Mouse (Mus musculus) Muller cell, postnatal 12 days (primary cell): ENCODE results near the gene Apbb2.

Source experiments
- DNase-seq: peaks from one replicate; pipeline ENCODE4 v3.0.0-alpha.2; 2015; ENCODE audit errors: inconsistent ontology term

Apbb2 gene

GRCm38 (mm10) chr5:66384114-66384513, 234.5 kb downstream of the Apbb2 start:
- no peak for DNase-seq

DNA sequence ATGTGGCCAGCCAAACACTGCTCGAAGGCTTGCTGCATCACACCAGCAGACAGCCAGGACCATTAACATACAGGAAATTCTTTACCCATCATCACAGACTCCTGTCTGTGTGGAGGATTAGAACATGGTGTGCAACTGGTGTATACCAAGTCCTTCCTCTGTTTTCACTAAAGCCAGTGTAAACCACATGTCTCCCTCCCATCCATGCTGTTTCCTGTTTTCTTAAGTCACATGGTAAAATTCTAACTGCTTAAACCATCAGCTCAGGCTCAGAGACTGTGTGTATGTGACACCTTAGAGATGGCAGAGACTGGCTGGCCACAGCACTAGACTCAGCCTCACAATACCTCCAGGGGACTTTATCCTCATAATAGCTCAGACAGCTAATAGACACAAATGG, 236.5 kb downstream of the Apbb2 start:
- DNase-seq: no peak

DNA sequence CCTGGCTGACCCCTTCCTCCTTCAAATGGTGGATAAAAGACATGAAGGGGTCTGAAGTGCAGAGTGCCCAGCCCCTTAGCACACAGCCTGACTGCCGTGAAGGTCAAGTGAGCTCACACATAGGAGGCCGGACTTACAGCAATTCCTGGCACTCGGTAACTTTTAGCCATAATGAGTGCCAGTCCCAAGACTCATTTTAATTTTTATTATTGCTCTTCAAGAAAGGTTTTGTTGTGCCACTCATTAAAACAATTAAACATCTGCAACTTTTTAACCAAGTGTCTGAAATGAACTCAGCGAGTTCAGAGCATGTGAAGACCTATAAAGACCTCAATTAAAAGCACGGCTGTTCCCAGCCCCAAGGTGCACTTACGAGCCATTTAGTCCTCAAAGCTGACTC, 239.6 kb downstream of the Apbb2 start:
- no peak for DNase-seq

- DNase-seq: peak; percentile 75
These were observed 241.9 kb downstream of the Apbb2 start for GRCm38 (mm10) chr5:66376589-66377270.

- peak; percentile 71 for DNase-seq
These were observed 244.2 kb downstream of the Apbb2 start for GRCm38 (mm10) chr5:66374413-66374812.

DNA sequence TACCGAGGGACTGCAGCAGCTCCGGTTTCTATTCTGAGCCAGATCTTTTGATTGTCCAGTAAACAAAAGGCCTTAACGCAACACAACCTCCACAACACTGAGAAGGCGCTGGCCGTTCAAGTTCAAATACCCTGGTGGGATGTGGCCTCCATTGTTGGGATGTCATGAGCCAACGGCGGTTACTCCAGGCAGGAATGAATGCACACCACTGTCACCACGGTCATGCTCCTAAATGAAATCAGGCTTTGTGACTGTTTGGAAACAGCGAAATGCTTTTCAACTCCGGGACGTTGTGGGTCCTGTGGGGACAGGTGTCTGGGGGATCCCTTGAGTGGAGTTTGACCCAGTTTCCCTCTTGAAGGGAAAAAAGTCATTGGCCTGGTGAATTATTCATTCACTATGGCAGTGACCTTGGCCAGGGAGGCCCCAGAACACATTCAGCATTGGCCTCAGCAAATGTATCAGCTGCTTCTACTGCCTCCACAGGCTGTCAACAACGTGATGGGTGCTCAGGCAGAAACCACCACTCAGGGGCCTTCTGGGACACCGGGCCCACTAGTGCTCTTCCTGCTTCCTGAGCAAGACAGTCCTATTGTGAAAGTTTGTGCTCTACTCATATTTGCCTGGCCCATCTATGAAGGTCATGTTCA, 244.9 kb downstream of the Apbb2 start:
- peak; percentile 57 for DNase-seq

DNA sequence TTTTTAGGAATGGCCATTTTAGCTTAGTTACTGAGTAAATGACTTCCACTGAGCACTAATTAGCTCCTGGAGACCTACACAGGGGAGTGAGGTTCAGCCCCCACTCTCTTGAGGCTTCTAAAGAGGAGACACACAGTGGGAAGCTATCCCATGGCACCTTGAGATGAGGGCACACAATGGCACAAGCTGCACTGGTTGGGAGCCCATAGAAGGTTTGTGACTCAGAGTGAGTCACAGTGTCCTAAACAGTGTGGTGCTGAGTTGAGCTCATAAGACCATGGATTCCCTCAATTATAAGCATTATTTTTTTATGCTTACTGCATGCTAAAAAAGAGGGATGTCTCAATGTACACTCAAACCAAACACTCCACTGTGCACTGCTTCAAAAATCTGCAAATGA, 247.5 kb downstream of the Apbb2 start:
- peak; percentile 61 for DNase-seq

- DNase-seq: no peak
These were observed 249.6 kb downstream of the Apbb2 start for GRCm38 (mm10) chr5:66368966-66369365.

GRCm38 (mm10) chr5:66367641-66368040, 250.9 kb downstream of the Apbb2 start:
- DNase-seq: no peak

- DNase-seq: no peak
These were observed 255.0 kb downstream of the Apbb2 start for GRCm38 (mm10) chr5:66363274-66364261.

- no peak for DNase-seq
These were observed 257.8 kb downstream of the Apbb2 start for GRCm38 (mm10) chr5:66360739-66361138.

- no peak for DNase-seq
These were observed 258.7 kb downstream of the Apbb2 start for GRCm38 (mm10) chr5:66359742-66360423.

DNA sequence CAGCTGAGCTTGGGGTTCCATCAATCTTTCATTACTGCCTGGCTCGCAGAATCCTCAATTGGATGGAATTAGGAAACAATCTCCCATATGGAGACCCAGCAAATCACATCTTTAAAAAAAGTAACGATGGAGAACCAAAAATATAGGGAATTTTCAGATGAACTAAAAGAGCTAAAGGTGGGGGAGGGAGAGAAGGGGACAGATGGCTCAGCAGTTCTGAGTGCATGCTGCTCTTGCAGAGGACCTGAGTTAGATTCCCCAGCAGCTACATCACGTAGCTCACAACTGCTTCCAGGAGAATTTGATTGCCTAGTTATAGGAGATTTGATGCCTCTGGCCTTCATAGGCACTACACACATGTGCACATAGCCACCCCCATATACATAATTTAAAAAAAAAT, 263.4 kb downstream of the Apbb2 start:
- no peak for DNase-seq

- no peak for DNase-seq
These were observed 264.7 kb downstream of the Apbb2 start for GRCm38 (mm10) chr5:66353876-66354275.

- no peak for DNase-seq
These were observed 266.7 kb downstream of the Apbb2 start for GRCm38 (mm10) chr5:66351836-66352390.

DNA sequence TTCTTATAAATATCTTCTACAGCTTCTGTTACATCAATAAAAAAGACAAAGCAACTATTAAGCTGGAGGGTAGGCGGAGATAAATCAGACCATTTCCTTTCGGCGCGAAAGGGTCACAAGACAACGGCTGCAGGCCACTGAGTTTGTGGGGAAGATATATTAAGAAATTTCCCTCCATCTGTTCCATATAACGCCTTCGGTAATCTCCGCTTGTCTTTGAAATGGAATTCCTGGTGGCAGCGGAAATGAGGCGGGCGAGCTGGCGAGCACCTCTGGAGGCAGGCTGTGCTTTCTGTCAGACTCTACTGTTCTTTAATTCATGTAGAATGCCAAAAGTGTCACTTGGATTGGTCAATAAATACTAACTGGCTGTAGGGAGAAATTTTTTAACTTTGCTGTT, 267.5 kb downstream of the Apbb2 start:
- DNase-seq: no peak

DNA sequence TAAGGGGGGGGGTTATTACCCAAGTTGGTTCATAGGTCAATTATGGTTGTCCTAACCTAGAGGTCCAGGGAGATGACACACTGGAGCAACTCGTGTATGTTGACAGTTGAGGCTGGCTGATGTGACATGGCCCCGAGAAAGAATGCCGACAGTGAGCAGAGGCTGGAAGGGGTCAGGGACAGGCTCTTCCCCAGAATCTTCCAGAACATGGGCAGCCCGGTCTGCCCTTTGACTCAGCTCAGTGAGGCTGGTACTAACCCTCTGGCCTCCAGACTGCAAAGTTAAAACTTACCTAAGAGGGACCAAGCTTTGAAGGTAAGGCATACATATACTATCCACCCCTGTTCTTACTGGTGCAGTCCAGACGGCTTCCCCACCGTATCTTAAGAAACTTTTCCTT, 268.0 kb downstream of the Apbb2 start:
- no peak for DNase-seq

- DNase-seq: no peak
These were observed 270.2 kb downstream of the Apbb2 start for GRCm38 (mm10) chr5:66348421-66348820.

DNA sequence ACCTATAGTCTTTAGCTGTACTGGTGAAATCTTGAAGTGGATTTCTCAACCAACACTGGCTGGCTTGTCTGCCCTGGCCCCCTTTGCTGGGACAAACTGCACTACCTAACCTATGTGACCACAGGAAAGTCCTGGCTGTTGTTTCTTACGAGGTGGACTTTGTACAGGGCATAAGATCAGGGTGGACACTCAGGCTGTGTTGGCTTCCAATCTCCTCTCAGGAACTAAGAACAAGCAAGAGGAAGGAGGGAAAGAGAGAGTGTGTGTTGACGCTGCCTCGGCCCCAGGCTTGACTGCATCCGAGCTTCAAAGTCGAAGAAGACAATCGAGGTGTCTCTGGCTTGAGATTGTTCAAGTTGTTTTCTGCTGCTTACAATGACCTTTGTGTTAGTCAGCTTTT, 271.8 kb downstream of the Apbb2 start:
- no peak for DNase-seq

GRCm38 (mm10) chr5:66345140-66345539, 273.4 kb downstream of the Apbb2 start:
- no peak for DNase-seq

DNA sequence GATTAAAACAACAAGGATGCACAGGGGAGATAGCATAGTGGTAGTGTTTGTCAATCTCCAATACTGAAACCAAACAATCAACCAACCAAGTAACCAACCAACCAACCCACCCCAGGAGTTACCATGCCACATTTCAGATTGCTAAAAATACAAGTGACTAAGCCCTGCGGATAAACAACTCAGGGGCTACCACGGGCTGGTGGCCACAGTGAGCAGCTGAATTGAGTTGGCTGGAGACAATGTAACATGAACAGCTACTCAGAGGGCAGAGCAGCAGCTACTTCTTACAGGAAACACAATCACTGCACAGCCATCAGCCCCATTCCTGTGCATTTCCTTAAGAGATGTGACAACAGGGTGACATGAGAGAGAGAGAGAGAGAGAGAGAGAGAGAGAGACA, 274.4 kb downstream of the Apbb2 start:
- DNase-seq: peak; percentile 13
